Comparison of ENCODE assay signal across 19 mouse cellular contexts in genomic region chr8:111714295-111714694, GRCm38 (mm10). TPM values are rescaled to one million over a fixed set of nuclear protein-coding genes. Genes with fewer than 3 reads are reported as not detected.
"Had no signal": no experiment of that assay in that cellular context is flagged by ENCODE, and none has a peak within 500 bp of the region (broad histone marks: within the 10 kb centered on the region; RNA-seq: fewer than 3 reads in every experiment).

No protein-coding gene starts in this region.

- DNase-seq: kidney, postnatal 36 days; layer of hippocampus, postnatal 36 days; liver, embryonic 13.5 days; lung, embryonic 14.5 days; retina, postnatal 1 day; right cerebral cortex, postnatal 25 days; thymus, adult 2 months; thymus, postnatal 14 days; thymus, postnatal 4 days had no signal

- H3K27me3 ChIP-seq: kidney, embryonic 15.5 days; midbrain, embryonic 12.5 days; midbrain, embryonic 15.5 days; neural tube, embryonic 13.5 days had no signal

- H3K4me3 ChIP-seq: kidney, embryonic 15.5 days; left cerebral cortex, adult 2 months; liver, embryonic 13.5 days; midbrain, embryonic 12.5 days; midbrain, embryonic 15.5 days; neural tube, embryonic 13.5 days had no signal

- H3K27ac ChIP-seq: kidney, embryonic 15.5 days; left cerebral cortex, adult 2 months; liver, embryonic 13.5 days; macrophage; midbrain, embryonic 12.5 days; midbrain, embryonic 15.5 days; neural tube, embryonic 13.5 days; stomach, postnatal 0 days had no signal

RNA-seq across cellular contexts. Expression of gene Ctrb1, which starts 23.5 kb away (rescaled TPM):
- polyA plus RNA-seq: limb, embryonic 11.5 days; lung, embryonic 14.5 days; lung, postnatal 0 days; macrophage; midbrain, embryonic 12.5 days; neural tube, embryonic 13.5 days; stomach, embryonic 14.5 days had no signal
